Mouse (Mus musculus) yolk sac, embryonic 10.5 days (tissue): ENCODE data around the gene Des.

Source experiments
- DNase-seq: peaks from one replicate; pipeline ENCODE4 v3.0.0-alpha.2; 2017; ENCODE audit warnings: low spot score

Des gene

GRCm38 (mm10) chr1:75347279-75347678 lies 12.8 kb upstream of the Des start:
- no peak for DNase-seq

- no peak for DNase-seq
Observed at GRCm38 (mm10) chr1:75349275-75349674, 10.9 kb upstream of the Des start.

- DNase-seq, result no peak
Observed at GRCm38 (mm10) chr1:75357261-75357660, 2.9 kb upstream of the Des start.

- DNase-seq, result no peak
Observed at GRCm38 (mm10) chr1:75358009-75358408, 2.1 kb upstream of the Des start.

- no peak for DNase-seq
Observed at GRCm38 (mm10) chr1:75359346-75359745, 783 bp upstream of the Des start.

GRCm38 (mm10) chr1:75361123-75361522 lies 994 bp downstream of the Des start:
- DNase-seq, result no peak

- no peak for DNase-seq
Observed at GRCm38 (mm10) chr1:75361750-75362149, 1.6 kb downstream of the Des start.

GRCm38 (mm10) chr1:75363868-75364267 lies 3.7 kb downstream of the Des start:
- DNase-seq, result no peak

- DNase-seq, result no peak
Observed at GRCm38 (mm10) chr1:75365510-75366137, 5.5 kb downstream of the Des start.

- peak; percentile 80 for DNase-seq
Observed at GRCm38 (mm10) chr1:75369360-75369983, 9.3 kb downstream of the Des start.

- peak; percentile 87 for DNase-seq
Observed at GRCm38 (mm10) chr1:75369984-75370660, 10.0 kb downstream of the Des start.

- peak; percentile 28 for DNase-seq
Observed at GRCm38 (mm10) chr1:75371317-75372095, 11.4 kb downstream of the Des start.

- no peak for DNase-seq
Observed at GRCm38 (mm10) chr1:75372450-75372849, 12.3 kb downstream of the Des start.

- no peak for DNase-seq
Observed at GRCm38 (mm10) chr1:75373276-75373675, 13.1 kb downstream of the Des start.

- DNase-seq, result no peak
Observed at GRCm38 (mm10) chr1:75374950-75375936, 15.1 kb downstream of the Des start, which contains the start of gene Speg. Speg (plus strand) TSS chr1:75375297.

GRCm38 (mm10) chr1:75379196-75379595 lies 19.1 kb downstream of the Des start:
- DNase-seq, result no peak

- no peak for DNase-seq
Observed at GRCm38 (mm10) chr1:75379931-75380330, 19.8 kb downstream of the Des start.

- DNase-seq, result no peak
Observed at GRCm38 (mm10) chr1:75380951-75381350, 20.8 kb downstream of the Des start.

- DNase-seq, result peak; percentile 85
Observed at GRCm38 (mm10) chr1:75381482-75382355, 21.6 kb downstream of the Des start.

GRCm38 (mm10) chr1:75382356-75383071 lies 22.4 kb downstream of the Des start:
- DNase-seq, result no peak
